Mouse (Mus musculus) midbrain, embryonic 13.5 days (tissue): ENCODE data around the gene Dock1. TPM values are rescaled to one million over a fixed set of nuclear protein-coding genes. Genes with fewer than 3 reads are reported as not detected.

ENCODE experiments used
- ATAC-seq: fragments of 200-750 bp; cut with Nextera tagmentation; 2 replicates; pipeline ENCODE4 v1.8.0; 2017; ENCODE audit warnings: mild to moderate bottlenecking, moderate TSS enrichment, moderate library complexity
- H3K27ac ChIP-seq: fragments of 300-500 bp; sonication (generic); 2 replicates; pipeline ENCODE4 v1.5.1; 2015; ENCODE audit warnings: inconsistent platforms, mild to moderate bottlenecking, moderate library complexity
- H3K27me3 ChIP-seq: fragments of 300-500 bp; sonication (generic); 2 replicates; pipeline ENCODE4 v1.6.1; 2015; ENCODE audit warnings: mild to moderate bottlenecking, inconsistent platforms
- H3K36me3 ChIP-seq: fragments of 300-500 bp; sonication (generic); 2 replicates; pipeline ENCODE4 v1.6.1; 2015; ENCODE audit warnings: mild to moderate bottlenecking, inconsistent platforms
- H3K4me1 ChIP-seq: fragments of 300-500 bp; sonication (generic); replicated peaks from 2 replicates; pipeline ENCODE4 v1.6.1; 2015; ENCODE audit warnings: inconsistent platforms
- H3K4me2 ChIP-seq: fragments of 300-500 bp; sonication (generic); replicated peaks from 2 replicates; pipeline ENCODE4 v1.6.1; 2015; ENCODE audit warnings: moderate library complexity, mild to moderate bottlenecking, inconsistent platforms
- H3K4me3 ChIP-seq: fragments of 300-500 bp; sonication (generic); replicated peaks from 2 replicates; pipeline ENCODE4 v1.5.1; 2015; ENCODE audit warnings: mild to moderate bottlenecking, inconsistent platforms
- H3K9ac ChIP-seq: fragments of 300-500 bp; sonication (generic); replicated peaks from 2 replicates; pipeline ENCODE4 v1.6.1; 2015; ENCODE audit warnings: mild to moderate bottlenecking, inconsistent platforms
- H3K9me3 ChIP-seq: fragments of 300-500 bp; sonication (generic); 2 replicates; pipeline ENCODE4 v1.6.1; 2016; ENCODE audit warnings: mild to moderate bottlenecking, inconsistent platforms
- WGBS: fragments of 180-500 bp; shearing (Covaris S2); methylation state at CpG from one replicate; pipeline ENCODE4 v1.1.7; 2015; 5-methylcytosine and 5-hydroxymethylcytosine counted together
- polyA plus RNA-seq: library from polyadenylated mRNA; unstranded; fragments of >200 nt; fragmentation: Nextera tagmentation; extraction: Ambion mirVana; gene quantifications from 2 replicates; pipeline ENCODE4 v1.2.1, GENCODE M21; 2015

Gene Dock1
- polyA plus RNA-seq, 1 experiment from 2014 or later: 6.7 TPM

GRCm38 (mm10) chr7:134673952-134674351, 3.5 kb downstream of the Dock1 start:
- no peaks in the 10 kb centered on the region for H3K9me3 ChIP-seq
- H3K36me3 ChIP-seq: no peaks in the 10 kb centered on the region
- H3K4me2 ChIP-seq: no peak overlapping the region
- H3K4me3 ChIP-seq: no peak overlapping the region
- peaks cover 28% of the 10 kb centered on the region for H3K27me3 ChIP-seq
- peaks cover 23% of the 10 kb centered on the region for H3K4me1 ChIP-seq
- H3K27ac ChIP-seq: no peak overlapping the region
- ATAC-seq: no peak
- WGBS: 74% methylated on average over 9 of the region's 9 CpGs
- no peak overlapping the region for H3K9ac ChIP-seq

DNA sequence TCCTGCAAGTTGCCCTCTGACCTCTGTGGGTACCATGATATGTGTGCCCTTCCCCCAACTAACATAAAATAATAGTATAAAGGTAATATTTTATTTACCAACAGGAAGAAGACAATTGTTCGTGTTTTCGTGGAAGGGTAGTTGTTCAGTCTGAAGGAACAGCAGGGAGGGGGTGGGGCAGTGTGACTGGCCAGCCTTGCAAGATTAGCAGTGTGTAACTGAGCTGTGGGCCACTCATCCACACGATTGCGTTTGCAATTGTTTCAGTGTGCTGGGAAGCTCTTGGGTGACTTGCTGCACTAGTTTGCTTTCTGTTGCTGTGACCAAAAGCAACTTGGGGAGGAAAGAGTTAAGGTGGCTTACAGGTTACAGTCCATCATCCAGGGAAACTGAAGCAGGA, 7.4 kb downstream of the Dock1 start:
- Histone ChIP-seq H3K4me2 (no peak overlapping the region), H3K36me3 (no peaks in the 10 kb centered on the region), H3K4me1 (peaks cover 18% of the 10 kb centered on the region; the same call in 1 of the 2 replicates), H3K27ac (no peak overlapping the region), H3K9ac (no peak overlapping the region), H3K27me3 (no peaks in the 10 kb centered on the region), H3K9me3 (no peaks in the 10 kb centered on the region), H3K4me3 (no peak overlapping the region)
- 28% methylated on average over 4 of the region's 4 CpGs for WGBS
- ATAC-seq: no peak

- H3K27ac ChIP-seq: no peak overlapping the region
- H3K4me3 ChIP-seq: no peak overlapping the region
- no peak for ATAC-seq
- H3K4me2 ChIP-seq: no peak overlapping the region
- H3K9ac ChIP-seq: no peak overlapping the region; the same call in 1 of the 2 replicates
- H3K4me1 ChIP-seq: peaks cover 15% of the 10 kb centered on the region; the same call in 1 of the 2 replicates
- no peaks in the 10 kb centered on the region for H3K27me3 ChIP-seq
- no peaks in the 10 kb centered on the region for H3K9me3 ChIP-seq
- 37% methylated on average over 13 of the region's 13 CpGs for WGBS
- no peaks in the 10 kb centered on the region for H3K36me3 ChIP-seq
These were observed 9.1 kb downstream of the Dock1 start for GRCm38 (mm10) chr7:134679314-134680158.

- Histone ChIP-seq H3K9ac (no peak overlapping the region), H3K9me3 (no peaks in the 10 kb centered on the region), H3K36me3 (no peaks in the 10 kb centered on the region), H3K27ac (no peak overlapping the region), H3K4me3 (no peak overlapping the region), H3K4me2 (no peak overlapping the region), H3K27me3 (no peaks in the 10 kb centered on the region), H3K4me1 (peaks cover 15% of the 10 kb centered on the region; the same call in 1 of the 2 replicates)
- no peak for ATAC-seq
- 74% methylated on average over 2 of the region's 2 CpGs for WGBS
These were observed 9.7 kb downstream of the Dock1 start for GRCm38 (mm10) chr7:134680161-134680560.

DNA sequence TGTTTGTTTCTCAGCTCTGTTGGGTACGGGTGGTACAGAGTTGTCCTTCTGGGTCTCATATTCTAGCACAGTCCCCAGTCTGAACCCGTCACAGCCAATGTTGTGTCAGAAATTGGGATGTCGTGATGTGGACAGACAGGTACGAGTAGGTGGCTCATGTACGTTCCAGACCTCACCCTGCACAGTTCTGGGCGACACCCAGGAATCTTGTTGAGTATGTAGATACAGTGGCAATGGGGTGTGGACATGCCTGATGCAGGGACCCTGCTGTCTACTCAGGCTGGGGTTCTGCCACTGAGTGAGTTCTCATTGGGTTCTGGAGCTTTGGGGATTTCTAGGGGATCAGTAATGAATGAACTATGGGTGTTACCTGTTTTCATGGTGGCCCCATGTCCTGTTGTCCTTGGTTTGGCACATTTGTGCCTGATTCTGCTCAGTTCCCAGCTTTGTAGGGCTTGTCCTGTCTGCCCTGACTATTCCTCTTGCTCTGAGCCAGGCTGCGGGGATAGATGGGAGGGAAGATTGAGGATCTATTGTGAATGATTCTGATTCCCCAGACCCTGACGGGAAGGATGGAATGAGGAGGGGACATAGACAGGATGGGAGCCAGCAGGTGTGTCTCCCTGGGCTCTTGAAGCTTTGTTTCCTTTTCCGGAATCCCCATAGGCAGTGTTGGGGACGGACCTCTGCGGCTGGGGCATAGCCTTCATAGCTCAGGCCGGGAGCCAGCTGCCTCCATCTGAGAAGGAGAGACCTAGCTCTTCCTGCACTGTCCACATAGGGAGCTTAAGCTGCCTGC, 11.5 kb downstream of the Dock1 start:
- no peaks in the 10 kb centered on the region for H3K27me3 ChIP-seq
- no peak overlapping the region for H3K4me3 ChIP-seq
- no peak overlapping the region for H3K4me2 ChIP-seq
- no peak overlapping the region for H3K27ac ChIP-seq
- no peak for ATAC-seq
- H3K9ac ChIP-seq: no peak overlapping the region
- WGBS: 87% methylated on average over 12 of the region's 12 CpGs
- peaks cover 15% of the 10 kb centered on the region; the same call in 1 of the 2 replicates for H3K4me1 ChIP-seq
- H3K36me3 ChIP-seq: no peaks in the 10 kb centered on the region
- H3K9me3 ChIP-seq: no peaks in the 10 kb centered on the region

GRCm38 (mm10) chr7:134688332-134688731, 17.9 kb downstream of the Dock1 start:
- H3K4me2 ChIP-seq: no peak overlapping the region
- H3K4me1 ChIP-seq: no peaks in the 10 kb centered on the region
- H3K36me3 ChIP-seq: no peaks in the 10 kb centered on the region
- H3K9me3 ChIP-seq: no peaks in the 10 kb centered on the region
- no peak for ATAC-seq
- H3K27ac ChIP-seq: no peak overlapping the region
- WGBS: 91% methylated on average over 6 of the region's 6 CpGs
- no peaks in the 10 kb centered on the region for H3K27me3 ChIP-seq
- H3K4me3 ChIP-seq: no peak overlapping the region
- no peak overlapping the region for H3K9ac ChIP-seq

GRCm38 (mm10) chr7:134690118-134690517, 19.7 kb downstream of the Dock1 start:
- Histone ChIP-seq H3K27me3 (no peaks in the 10 kb centered on the region), H3K4me2 (no peak overlapping the region), H3K9me3 (no peaks in the 10 kb centered on the region), H3K4me1 (no peaks in the 10 kb centered on the region), H3K4me3 (no peak overlapping the region), H3K27ac (no peak overlapping the region), H3K9ac (no peak overlapping the region), H3K36me3 (no peaks in the 10 kb centered on the region)
- ATAC-seq: no peak
- WGBS: 90% methylated on average over 5 of the region's 5 CpGs

- WGBS: 97% methylated on average over 3 of the region's 3 CpGs
- H3K4me2 ChIP-seq: no peak overlapping the region
These were observed 20.4 kb downstream of the Dock1 start for GRCm38 (mm10) chr7:134690806-134691205.

DNA sequence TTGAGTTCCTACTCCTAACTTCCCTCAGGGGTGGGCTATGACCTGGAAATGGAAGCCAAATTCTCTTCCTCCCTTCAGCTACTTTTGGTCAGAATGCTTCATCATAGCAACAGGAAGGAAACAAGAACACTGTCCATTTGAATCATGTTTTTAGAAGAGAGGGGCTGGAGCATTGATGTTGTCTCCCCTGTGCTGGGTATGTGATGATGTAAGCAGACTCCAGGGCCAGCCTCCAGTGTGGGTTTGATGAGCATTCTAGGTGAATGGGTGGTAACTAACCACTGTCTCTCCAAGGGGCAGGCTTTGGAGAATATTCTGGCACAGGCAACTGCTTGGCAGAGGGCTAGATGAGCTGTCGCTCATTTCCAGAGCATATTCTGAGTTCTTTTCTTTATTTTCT, 22.9 kb downstream of the Dock1 start:
- H3K4me3 ChIP-seq: no peak overlapping the region
- ATAC-seq: no peak

More at GRCm38 (mm10) chr7:134690806-134691205, 20.4 kb downstream of the Dock1 start:
- no peak overlapping the region for H3K4me3 ChIP-seq
- no peak overlapping the region for H3K9ac ChIP-seq
- no peak overlapping the region for H3K27ac ChIP-seq
- no peaks in the 10 kb centered on the region for H3K4me1 ChIP-seq
- no peaks in the 10 kb centered on the region for H3K36me3 ChIP-seq
- no peaks in the 10 kb centered on the region for H3K9me3 ChIP-seq
- H3K27me3 ChIP-seq: no peaks in the 10 kb centered on the region
- ATAC-seq: no peak

DNA sequence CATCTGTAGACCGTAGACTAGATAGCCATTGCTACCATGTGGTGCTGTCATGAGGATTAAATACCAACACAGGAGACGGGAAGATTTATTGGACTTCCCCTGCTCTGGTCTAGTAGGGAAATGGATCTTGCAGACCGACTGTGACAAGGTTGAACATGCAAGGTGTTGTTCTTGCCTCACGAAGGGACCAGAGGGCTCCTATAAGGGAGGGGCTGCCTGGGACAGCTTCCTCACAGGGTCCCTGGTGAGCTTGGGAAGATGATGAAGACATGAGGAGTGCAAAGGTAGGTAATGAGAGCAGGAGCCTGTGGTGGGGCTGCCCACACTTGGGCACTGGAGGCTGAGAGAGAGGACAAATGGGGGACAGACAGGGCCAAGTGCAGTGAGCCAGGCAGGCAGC, 25.0 kb downstream of the Dock1 start:
- no peaks in the 10 kb centered on the region for H3K27me3 ChIP-seq
- no peak overlapping the region for H3K4me2 ChIP-seq
- no peak overlapping the region for H3K4me3 ChIP-seq
- H3K4me1 ChIP-seq: peaks cover 6% of the 10 kb centered on the region; the same call in 1 of the 2 replicates
- no peak overlapping the region for H3K27ac ChIP-seq
- no peak overlapping the region for H3K9ac ChIP-seq
- WGBS: 95% methylated on average over 4 of the region's 4 CpGs
- H3K9me3 ChIP-seq: no peaks in the 10 kb centered on the region
- no peak for ATAC-seq
- no peaks in the 10 kb centered on the region for H3K36me3 ChIP-seq

More for the DNA sequence above, 22.9 kb downstream of the Dock1 start:
- Histone ChIP-seq H3K9ac (no peak overlapping the region), H3K9me3 (no peaks in the 10 kb centered on the region), H3K4me2 (no peak overlapping the region), H3K4me1 (no peaks in the 10 kb centered on the region; the same call in 1 of the 2 replicates), H3K36me3 (no peaks in the 10 kb centered on the region), H3K27ac (no peak overlapping the region), H3K27me3 (no peaks in the 10 kb centered on the region)
- WGBS: 97% methylated on average over 1 of the region's 1 CpGs

DNA sequence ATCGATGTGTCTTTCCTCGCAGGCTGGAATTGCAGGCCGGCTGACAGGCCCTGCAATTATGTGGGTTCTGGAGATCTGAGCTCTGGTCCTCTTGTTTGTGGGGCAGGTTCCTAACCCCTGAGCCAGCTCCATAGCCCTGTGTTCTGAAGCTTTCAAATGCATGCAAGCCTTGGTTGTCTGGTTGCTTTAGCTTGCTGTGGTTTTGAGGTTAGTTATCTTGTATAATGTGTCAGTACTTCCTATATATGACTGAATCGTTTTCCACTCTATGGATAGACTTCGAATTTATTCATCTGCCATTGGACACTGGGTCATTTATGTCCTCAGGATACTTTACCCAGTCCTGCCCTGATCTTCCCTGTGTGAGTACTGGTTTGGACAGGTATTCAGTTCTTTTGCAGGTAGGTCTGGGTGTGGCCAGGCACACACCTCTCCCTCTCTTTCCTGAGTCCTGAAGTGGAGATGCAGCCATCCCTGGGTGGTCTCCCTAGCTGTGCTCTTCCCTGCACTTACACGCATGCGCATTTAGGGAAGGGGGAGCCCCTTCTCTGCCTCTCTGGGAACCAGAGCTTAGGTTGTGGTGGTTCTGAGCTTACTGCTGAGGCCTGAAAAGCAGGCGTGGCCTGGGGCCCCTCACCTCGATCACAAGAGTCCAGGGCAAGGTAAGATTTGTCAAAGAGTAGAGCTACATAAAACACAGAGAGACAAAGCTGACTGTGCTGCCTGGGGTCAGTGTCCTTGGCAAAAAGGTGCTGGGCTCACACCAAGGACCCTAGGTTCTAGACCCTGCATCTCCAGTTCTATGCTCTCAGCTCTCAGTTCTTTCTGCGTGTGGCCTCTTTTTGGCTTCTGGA, 25.9 kb downstream of the Dock1 start:
- H3K4me2 ChIP-seq: no peak overlapping the region

More for the DNA sequence above, 25.9 kb downstream of the Dock1 start:
- H3K9ac ChIP-seq: no peak overlapping the region
- H3K27ac ChIP-seq: no peak overlapping the region
- ATAC-seq: no peak
- WGBS: 83% methylated on average over 10 of the region's 10 CpGs
- H3K36me3 ChIP-seq: no peaks in the 10 kb centered on the region
- H3K4me3 ChIP-seq: no peak overlapping the region
- no peaks in the 10 kb centered on the region for H3K27me3 ChIP-seq
- no peaks in the 10 kb centered on the region for H3K9me3 ChIP-seq
- peaks cover 6% of the 10 kb centered on the region; the same call in 1 of the 2 replicates for H3K4me1 ChIP-seq
